Mouse (Mus musculus): ENCODE results near the gene Olfr92. TPM values are rescaled to one million over a fixed set of nuclear protein-coding genes. Genes with fewer than 3 reads are reported as not detected.

The Olfr92 gene
- polyA plus RNA-seq, 1 experiment from 2014 or later, result not detected

DNA sequence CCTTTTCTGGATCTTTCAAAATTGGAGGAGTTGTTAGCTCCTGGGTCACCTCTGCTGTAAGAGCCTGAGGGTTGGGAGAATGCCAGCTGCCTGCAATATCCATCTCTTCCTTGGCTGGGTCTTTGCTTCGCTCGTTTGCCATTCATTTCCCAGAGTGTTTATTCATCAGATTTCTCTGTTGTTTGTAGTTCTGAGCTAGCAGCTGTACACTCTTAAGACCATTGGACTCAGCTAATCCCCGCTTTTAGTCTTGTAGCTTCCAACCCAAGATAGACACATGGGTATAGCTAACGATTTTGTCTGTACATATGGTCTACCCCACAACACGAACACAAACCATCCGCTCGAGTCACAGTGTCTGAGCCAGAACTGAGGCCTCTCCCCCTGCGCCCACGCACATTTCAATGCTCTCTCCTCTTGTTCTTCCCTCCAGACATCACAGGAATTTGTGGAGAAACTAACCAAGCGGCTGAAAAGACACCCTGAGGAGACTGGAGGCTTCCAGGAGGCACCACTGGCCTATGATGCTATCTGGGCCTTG is 57.7 kb downstream of the Olfr92 start:
- no peaks in the 10 kb centered on the region for H3K9me3 ChIP-seq
- no peak overlapping the region for H3K4me2 ChIP-seq
- H3K9ac ChIP-seq, result no peak overlapping the region
- no peaks in the 10 kb centered on the region for H3K27me3 ChIP-seq (replicated peaks)
- ATAC-seq (ENCODE audit: extremely low read depth, insufficient number of reproducible peaks, low FRiP score, low TSS enrichment), result no peak
- no peak overlapping the region for H3K27ac ChIP-seq (replicated peaks)
- H3K36me3 ChIP-seq, result peaks cover 92% of the 10 kb centered on the region
- H3K4me1 ChIP-seq, result no peaks in the 10 kb centered on the region
- WGBS, result 88% methylated on average over 10 of the region's 10 CpGs
- H3K4me3 ChIP-seq, result no peak overlapping the region

DNA sequence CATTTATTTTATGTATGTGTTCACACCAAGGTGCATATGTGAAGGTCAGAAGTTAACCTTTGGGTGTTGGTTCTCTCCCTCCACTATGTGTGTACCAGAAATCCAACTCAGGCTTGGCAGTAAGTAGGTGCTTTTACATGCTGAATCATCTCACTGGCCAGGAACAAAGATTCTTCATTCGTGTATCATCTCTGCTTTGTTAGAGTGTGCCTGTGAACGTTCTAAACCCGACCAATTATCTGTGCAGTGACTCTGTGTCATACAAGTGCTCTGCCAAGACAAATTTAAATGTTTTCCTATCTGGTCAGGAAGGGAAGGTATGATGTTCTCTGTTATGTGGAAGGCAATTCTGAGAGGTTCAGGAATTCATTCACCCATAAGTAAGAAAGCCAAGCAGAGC is 58.5 kb downstream of the Olfr92 start:
- Histone ChIP-seq H3K27me3 (replicated peaks) (no peaks in the 10 kb centered on the region), H3K4me1 (no peaks in the 10 kb centered on the region), H3K4me2 (no peak overlapping the region), H3K4me3 (no peak overlapping the region), H3K9me3 (no peaks in the 10 kb centered on the region), H3K9ac (no peak overlapping the region), H3K27ac (replicated peaks) (no peak overlapping the region), H3K36me3 (peaks cover 92% of the 10 kb centered on the region)
- ATAC-seq (ENCODE audit: extremely low read depth, insufficient number of reproducible peaks, low FRiP score, low TSS enrichment), result no peak
- WGBS, result 84% methylated on average over 3 of the region's 3 CpGs

Other genes starting within 250 kb of the Olfr92 start
- not detected in 2 replicates for gene Trim40, start 230.0 kb downstream of the Olfr92 start, polyA plus RNA-seq (2015; fragmentation: Nextera tagmentation; extraction: Ambion mirVana)
- gene Trim31, start 222.0 kb downstream of the Olfr92 start, polyA plus RNA-seq (2015; fragmentation: Nextera tagmentation; extraction: Ambion mirVana), result not detected in 2 replicates
- 0.17 and 0.28 TPM in 2 replicates for gene Rnf39, start 177.2 kb downstream of the Olfr92 start, polyA plus RNA-seq (2015; fragmentation: Nextera tagmentation; extraction: Ambion mirVana)
- gene Ppp1r11, start 168.3 kb downstream of the Olfr92 start, polyA plus RNA-seq (2015; fragmentation: Nextera tagmentation; extraction: Ambion mirVana), result 78.0 and 90.7 TPM in 2 replicates
- 39.2 and 45.8 TPM in 2 replicates for gene Znrd1, start 161.5 kb downstream of the Olfr92 start, polyA plus RNA-seq (2015; fragmentation: Nextera tagmentation; extraction: Ambion mirVana)
- 6.2 and 7.2 TPM in 2 replicates for gene Znrd1as, start 161.5 kb downstream of the Olfr92 start, polyA plus RNA-seq (2015; fragmentation: Nextera tagmentation; extraction: Ambion mirVana)
- not detected in 2 replicates for gene 2410137M14Rik, start 138.9 kb downstream of the Olfr92 start, polyA plus RNA-seq (2015; fragmentation: Nextera tagmentation; extraction: Ambion mirVana)
- gene H2-M5, start 130.6 kb downstream of the Olfr92 start, polyA plus RNA-seq (2015; fragmentation: Nextera tagmentation; extraction: Ambion mirVana), result 0.24 and 0.36 TPM in 2 replicates
- gene Zfp57, start 118.9 kb downstream of the Olfr92 start, polyA plus RNA-seq (2015; fragmentation: Nextera tagmentation; extraction: Ambion mirVana), result 42.5 and 45.5 TPM in 2 replicates
- not detected in 2 replicates for gene Mog, start 96.7 kb downstream of the Olfr92 start, polyA plus RNA-seq (2015; fragmentation: Nextera tagmentation; extraction: Ambion mirVana)
- 4.5 and 6.9 TPM in 2 replicates for gene Gabbr1, start 74.1 kb downstream of the Olfr92 start, polyA plus RNA-seq (2015; fragmentation: Nextera tagmentation; extraction: Ambion mirVana)
- gene Olfr90, start 31.6 kb downstream of the Olfr92 start, polyA plus RNA-seq (2015; fragmentation: Nextera tagmentation; extraction: Ambion mirVana), result not detected in 2 replicates
- gene Olfr91, start 21.8 kb downstream of the Olfr92 start, polyA plus RNA-seq (2015; fragmentation: Nextera tagmentation; extraction: Ambion mirVana), result not detected in 2 replicates
- gene Olfr93, start 41.4 kb upstream of the Olfr92 start, polyA plus RNA-seq (2015; fragmentation: Nextera tagmentation; extraction: Ambion mirVana), result not detected in 2 replicates
- gene Ubd, start 73.8 kb upstream of the Olfr92 start, polyA plus RNA-seq (2015; fragmentation: Nextera tagmentation; extraction: Ambion mirVana), result not detected in 2 replicates
- not detected in 2 replicates for gene Olfr94, start 80.9 kb upstream of the Olfr92 start, polyA plus RNA-seq (2015; fragmentation: Nextera tagmentation; extraction: Ambion mirVana)
- not detected in 2 replicates for gene Olfr95, start 93.0 kb upstream of the Olfr92 start, polyA plus RNA-seq (2015; fragmentation: Nextera tagmentation; extraction: Ambion mirVana)
- not detected in 2 replicates for gene Olfr96, start 100.1 kb upstream of the Olfr92 start, polyA plus RNA-seq (2015; fragmentation: Nextera tagmentation; extraction: Ambion mirVana)
- gene Olfr97, start 117.2 kb upstream of the Olfr92 start, polyA plus RNA-seq (2015; fragmentation: Nextera tagmentation; extraction: Ambion mirVana), result not detected in 2 replicates
- gene Olfr98, start 143.7 kb upstream of the Olfr92 start, polyA plus RNA-seq (2015; fragmentation: Nextera tagmentation; extraction: Ambion mirVana), result not detected in 2 replicates
- 0.80 and 1.0 TPM in 2 replicates for gene H2-M3, start 150.1 kb upstream of the Olfr92 start, polyA plus RNA-seq (2015; fragmentation: Nextera tagmentation; extraction: Ambion mirVana)
- not detected in 2 replicates for gene Olfr99, start 163.4 kb upstream of the Olfr92 start, polyA plus RNA-seq (2015; fragmentation: Nextera tagmentation; extraction: Ambion mirVana)
- not detected in 2 replicates for gene Olfr101, start 184.2 kb upstream of the Olfr92 start, polyA plus RNA-seq (2015; fragmentation: Nextera tagmentation; extraction: Ambion mirVana)
- gene Olfr102, start 197.0 kb upstream of the Olfr92 start, polyA plus RNA-seq (2015; fragmentation: Nextera tagmentation; extraction: Ambion mirVana), result not detected in 2 replicates
- not detected in 2 replicates for gene Olfr103, start 219.6 kb upstream of the Olfr92 start, polyA plus RNA-seq (2015; fragmentation: Nextera tagmentation; extraction: Ambion mirVana)
- not detected in 2 replicates for gene Olfr104-ps, start 239.5 kb upstream of the Olfr92 start, polyA plus RNA-seq (2015; fragmentation: Nextera tagmentation; extraction: Ambion mirVana)

Measured in heart, embryonic 13.5 days (tissue).